Mouse (Mus musculus): Measurements from ENCODE around the gene Arrdc4. TPM values are rescaled to one million over a fixed set of nuclear protein-coding genes. Genes with fewer than 3 reads are reported as not detected.

The Arrdc4 gene
- total RNA-seq (2017), result 6.9 to 16.9 TPM (median 11.3 TPM) in 3 replicates

- ATAC-seq (replicated peaks; ENCODE audit: insufficient number of reproducible peaks, low FRiP score, low TSS enrichment, poor library complexity, severe bottlenecking), result peak; percentile 99
Measured at GRCm38 (mm10) chr7:68748761-68749635, at the start of gene Arrdc4. Gene Arrdc4, minus strand, starts transcription at chr7:68749241.

- ATAC-seq (replicated peaks; ENCODE audit: insufficient number of reproducible peaks, low FRiP score, low TSS enrichment, poor library complexity, severe bottlenecking), result no peak
Measured at GRCm38 (mm10) chr7:68795578-68795977, 46.5 kb upstream of the Arrdc4 start.

GRCm38 (mm10) chr7:68788711-68789110 is 39.7 kb upstream of the Arrdc4 start:
- ATAC-seq (replicated peaks; ENCODE audit: insufficient number of reproducible peaks, low FRiP score, low TSS enrichment, poor library complexity, severe bottlenecking), result no peak

GRCm38 (mm10) chr7:68771757-68772094 is 22.7 kb upstream of the Arrdc4 start:
- ATAC-seq (replicated peaks; ENCODE audit: insufficient number of reproducible peaks, low FRiP score, low TSS enrichment, poor library complexity, severe bottlenecking), result no peak

- no peak for ATAC-seq (replicated peaks; ENCODE audit: insufficient number of reproducible peaks, low FRiP score, low TSS enrichment, poor library complexity, severe bottlenecking)
Measured at GRCm38 (mm10) chr7:68770894-68771756, 22.1 kb upstream of the Arrdc4 start.

- no peak for ATAC-seq (replicated peaks; ENCODE audit: insufficient number of reproducible peaks, low FRiP score, low TSS enrichment, poor library complexity, severe bottlenecking)
Measured at GRCm38 (mm10) chr7:68765926-68766325, 16.9 kb upstream of the Arrdc4 start.

- ATAC-seq (replicated peaks; ENCODE audit: insufficient number of reproducible peaks, low FRiP score, low TSS enrichment, poor library complexity, severe bottlenecking), result no peak
Measured at GRCm38 (mm10) chr7:68759148-68759724, 10.2 kb upstream of the Arrdc4 start.

GRCm38 (mm10) chr7:68756656-68757204 is 7.7 kb upstream of the Arrdc4 start:
- no peak for ATAC-seq (replicated peaks; ENCODE audit: insufficient number of reproducible peaks, low FRiP score, low TSS enrichment, poor library complexity, severe bottlenecking)

GRCm38 (mm10) chr7:68749919-68750318 is 878 bp upstream of the Arrdc4 start:
- ATAC-seq (replicated peaks; ENCODE audit: insufficient number of reproducible peaks, low FRiP score, low TSS enrichment, poor library complexity, severe bottlenecking), result no peak

GRCm38 (mm10) chr7:68748361-68748760 is 680 bp downstream of the Arrdc4 start:
- no peak for ATAC-seq (replicated peaks; ENCODE audit: insufficient number of reproducible peaks, low FRiP score, low TSS enrichment, poor library complexity, severe bottlenecking)

- ATAC-seq (replicated peaks; ENCODE audit: insufficient number of reproducible peaks, low FRiP score, low TSS enrichment, poor library complexity, severe bottlenecking), result no peak
Measured at GRCm38 (mm10) chr7:68744616-68745015, 4.4 kb downstream of the Arrdc4 start.

GRCm38 (mm10) chr7:68744206-68744605 is 4.8 kb downstream of the Arrdc4 start:
- ATAC-seq (replicated peaks; ENCODE audit: insufficient number of reproducible peaks, low FRiP score, low TSS enrichment, poor library complexity, severe bottlenecking), result no peak

GRCm38 (mm10) chr7:68740763-68741162 is 8.3 kb downstream of the Arrdc4 start:
- ATAC-seq (replicated peaks; ENCODE audit: insufficient number of reproducible peaks, low FRiP score, low TSS enrichment, poor library complexity, severe bottlenecking), result no peak

GRCm38 (mm10) chr7:68738676-68739399 is 10.2 kb downstream of the Arrdc4 start:
- peak; percentile 83 for ATAC-seq (replicated peaks; ENCODE audit: insufficient number of reproducible peaks, low FRiP score, low TSS enrichment, poor library complexity, severe bottlenecking)

- no peak for ATAC-seq (replicated peaks; ENCODE audit: insufficient number of reproducible peaks, low FRiP score, low TSS enrichment, poor library complexity, severe bottlenecking)
Measured at GRCm38 (mm10) chr7:68726380-68726779, 22.7 kb downstream of the Arrdc4 start.

- ATAC-seq (replicated peaks; ENCODE audit: insufficient number of reproducible peaks, low FRiP score, low TSS enrichment, poor library complexity, severe bottlenecking), result no peak
Measured at GRCm38 (mm10) chr7:68724711-68725110, 24.3 kb downstream of the Arrdc4 start.

- no peak for ATAC-seq (replicated peaks; ENCODE audit: insufficient number of reproducible peaks, low FRiP score, low TSS enrichment, poor library complexity, severe bottlenecking)
Measured at GRCm38 (mm10) chr7:68721520-68721919, 27.5 kb downstream of the Arrdc4 start.

- ATAC-seq (replicated peaks; ENCODE audit: insufficient number of reproducible peaks, low FRiP score, low TSS enrichment, poor library complexity, severe bottlenecking), result no peak
Measured at GRCm38 (mm10) chr7:68717988-68718387, 31.1 kb downstream of the Arrdc4 start.
